Mouse (Mus musculus) retina, adult 2 months (tissue): ENCODE results near the gene Tle6.
"Not testable (repeated sequence)": the region's sequence is repeated elsewhere in the genome, so short reads cannot be mapped to it uniquely, and the experiment has no call there.

Experiments used
- DNase-seq: peaks from one replicate; pipeline ENCODE4 v3.0.0-alpha.2; 2012; ENCODE audit warnings: low read depth, low spot score

Tle6 gene

DNA sequence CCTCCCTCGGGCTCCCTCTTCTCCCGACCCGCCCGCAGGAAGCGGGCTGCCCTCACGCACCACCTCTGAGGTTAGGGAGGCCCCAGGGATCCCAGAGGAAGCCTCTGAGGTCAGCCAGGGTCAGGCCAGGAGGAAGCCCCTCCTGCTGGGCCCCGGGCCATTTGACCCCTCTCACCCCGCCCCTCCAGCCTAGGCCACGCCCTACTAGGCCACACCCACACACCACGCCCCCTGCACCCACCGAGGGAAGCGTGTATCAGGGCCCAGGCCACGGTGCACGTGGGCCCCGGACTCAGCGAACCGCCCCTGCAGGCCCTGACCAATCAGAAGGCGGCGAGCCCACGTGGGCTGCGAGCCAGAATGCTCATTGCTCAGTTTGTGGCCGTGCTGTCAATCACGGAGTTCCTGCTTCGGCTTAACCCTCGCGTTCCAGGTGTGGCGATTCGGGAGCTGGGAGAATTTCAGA, at the start of gene Tle6:
Gene Tle6, minus strand, starts transcription at position 336 of the 466 bp plus-strand sequence.
- DNase-seq = peak; percentile 92

DNA sequence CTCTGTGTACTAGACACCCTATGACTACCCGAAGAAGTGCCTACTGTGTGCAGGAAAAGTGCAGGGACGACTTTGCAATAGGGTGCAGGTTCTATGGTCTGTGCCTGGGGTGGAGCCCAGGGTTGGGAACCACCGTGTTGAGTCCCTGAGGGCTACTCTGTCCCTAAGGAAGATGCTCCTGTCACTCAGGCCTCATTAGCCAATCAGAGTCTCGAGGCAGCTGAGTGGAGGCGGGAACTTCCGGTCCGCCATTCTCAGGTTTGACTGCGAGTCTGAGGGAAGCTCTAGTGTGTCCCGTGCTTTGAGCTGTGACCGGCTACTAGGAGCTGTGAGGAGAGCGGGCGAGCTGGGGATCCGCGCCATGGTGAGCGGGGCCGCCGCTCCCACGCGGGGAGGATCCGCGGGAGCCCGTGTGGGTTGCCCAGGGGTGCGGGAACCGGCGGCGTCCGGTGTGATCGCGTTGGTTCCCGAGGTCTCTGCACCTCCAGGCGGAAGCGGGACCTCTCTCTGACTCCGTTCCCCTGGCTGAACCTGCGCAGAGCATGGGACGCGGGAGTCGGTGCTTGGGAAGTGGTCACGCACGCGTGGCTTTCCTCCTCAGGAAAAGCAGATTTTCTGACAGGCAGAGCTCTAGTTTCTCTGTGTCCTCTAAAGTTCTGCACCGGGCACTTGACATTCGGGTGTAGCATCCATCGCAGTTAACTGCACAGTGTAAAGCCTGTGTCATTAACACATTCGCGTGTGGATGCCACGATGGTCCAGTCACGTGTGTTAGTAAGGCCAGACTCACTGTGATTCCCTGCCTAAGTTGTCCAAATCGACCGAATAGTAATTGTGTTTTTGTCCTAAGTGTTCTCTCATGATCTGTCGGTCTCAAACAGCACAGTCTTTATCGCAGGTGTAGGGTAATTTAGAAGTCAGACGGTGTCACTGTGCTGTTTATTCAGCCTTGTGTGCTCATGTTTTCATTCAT, 48.2 kb upstream of the Tle6 start, which contains the start of gene Gm10778:
Gene Gm10778, plus strand, starts transcription at position 257 of the 973 bp plus-strand sequence.
- peak; percentile 83 for DNase-seq

DNA sequence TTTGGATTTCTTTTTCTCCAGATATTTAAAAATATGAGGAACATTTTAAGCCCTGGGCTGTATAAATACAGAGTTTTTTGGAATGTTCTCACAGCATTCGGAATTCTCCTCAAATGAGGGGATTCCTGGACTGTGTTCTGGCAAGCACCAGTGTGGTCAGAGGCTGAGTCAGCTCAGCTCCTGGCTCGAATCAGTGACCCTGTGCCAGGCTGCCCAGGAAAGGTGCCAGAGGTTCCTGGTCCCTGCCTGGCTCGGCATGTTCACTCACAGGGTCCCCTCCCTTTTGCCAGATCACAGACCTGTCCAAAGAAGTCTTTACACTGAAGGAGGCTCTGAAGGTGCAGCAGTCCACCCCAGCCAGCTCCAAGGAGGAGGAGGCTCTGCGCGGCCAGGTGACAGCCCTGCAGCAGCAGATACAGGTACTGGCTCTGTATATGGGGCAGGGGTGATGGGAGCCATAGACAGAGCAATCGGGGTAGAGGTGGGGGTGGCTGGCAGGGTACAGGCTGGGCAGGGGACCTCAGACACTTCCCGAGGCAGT, 45.2 kb upstream of the Tle6 start:
- no peak for DNase-seq

DNA sequence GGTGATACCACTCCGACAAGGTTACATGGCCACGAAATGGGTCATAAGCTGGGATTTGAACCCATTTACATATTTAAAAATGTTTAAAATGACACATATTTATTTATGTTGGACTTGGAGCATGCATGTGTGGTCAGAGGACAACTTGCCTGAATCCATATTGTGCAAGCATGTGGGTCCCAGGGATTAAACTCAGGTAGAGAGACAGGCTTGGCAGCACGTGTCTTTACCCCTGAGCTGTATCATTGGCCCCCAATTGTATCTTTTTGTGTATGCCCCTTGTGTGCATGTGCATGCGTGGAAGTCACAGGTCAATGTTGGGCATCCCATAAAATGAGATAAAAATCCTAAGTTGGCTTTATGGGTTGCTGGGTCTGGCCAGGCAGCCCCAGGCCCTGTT, 44.5 kb upstream of the Tle6 start:
- DNase-seq = no peak

DNA sequence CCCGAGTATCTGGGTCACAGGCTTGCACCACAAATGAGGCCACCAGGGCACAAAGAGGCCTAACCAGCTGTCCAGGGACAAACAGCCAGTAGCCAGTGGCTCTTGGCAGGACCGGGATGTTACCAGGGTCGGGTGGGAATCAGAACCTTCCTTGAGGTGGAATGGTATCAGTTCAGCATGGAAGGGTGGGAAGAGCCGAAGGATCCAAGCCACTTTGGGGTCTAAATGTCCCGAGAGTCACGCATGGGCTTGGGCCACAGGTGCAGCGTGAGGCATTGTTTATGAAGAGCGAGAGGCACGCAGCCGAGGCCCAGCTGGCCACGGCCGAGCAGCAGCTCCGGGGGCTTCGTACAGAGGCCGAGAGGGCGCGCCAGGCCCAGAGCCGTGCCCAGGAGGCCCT, 43.8 kb upstream of the Tle6 start:
- DNase-seq = no peak

DNA sequence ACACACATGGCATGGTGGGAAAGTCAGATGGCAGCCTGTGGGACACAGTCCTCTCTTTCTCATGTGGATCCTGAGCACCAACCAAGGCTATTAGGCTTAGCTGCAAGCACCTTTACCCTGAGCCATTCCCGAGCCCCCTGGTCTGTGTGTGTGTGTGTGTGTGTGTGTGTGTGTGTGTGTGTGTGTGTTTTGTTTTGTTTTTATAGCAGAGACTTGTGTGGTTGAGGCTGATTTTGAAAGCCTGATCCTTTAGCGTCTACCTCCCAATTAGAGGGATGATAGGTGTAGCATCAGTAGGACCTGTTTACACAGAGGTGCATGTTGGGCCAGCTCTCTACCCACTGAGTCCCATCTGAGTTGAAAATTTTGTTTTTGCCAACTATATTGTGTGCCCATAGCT, 43.3 kb upstream of the Tle6 start:
- no peak for DNase-seq

DNA sequence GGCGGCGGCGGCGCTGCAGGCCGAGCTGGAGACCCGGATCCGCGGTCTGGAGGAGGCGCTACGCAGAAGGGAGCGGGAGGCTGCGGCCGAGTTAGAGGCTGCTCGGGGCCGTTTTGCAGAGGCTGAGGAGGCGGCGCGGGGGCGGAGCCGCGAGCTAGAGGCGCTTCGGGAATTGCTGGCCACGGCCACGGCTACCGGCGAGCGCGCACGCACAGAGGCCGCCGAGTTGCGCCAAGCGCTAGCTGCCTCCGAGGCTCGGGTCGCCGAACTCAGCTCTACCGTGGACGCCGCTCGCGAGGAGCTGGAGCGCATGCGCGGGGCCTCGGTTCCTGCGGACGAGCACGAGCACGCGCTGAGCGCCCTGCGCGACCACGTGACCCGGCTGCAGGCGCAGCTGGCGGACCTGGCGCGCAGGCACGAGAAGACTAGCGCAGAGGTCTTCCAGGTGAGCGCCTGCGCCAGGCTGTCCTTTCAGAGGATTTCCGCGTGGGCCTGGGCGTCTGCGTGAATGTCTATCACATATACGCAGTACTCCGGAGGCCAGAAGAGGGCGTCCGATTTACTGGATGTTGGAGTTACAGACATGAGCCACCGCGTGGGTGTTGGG, 42.7 kb upstream of the Tle6 start:
- DNase-seq = peak; percentile 89

DNA sequence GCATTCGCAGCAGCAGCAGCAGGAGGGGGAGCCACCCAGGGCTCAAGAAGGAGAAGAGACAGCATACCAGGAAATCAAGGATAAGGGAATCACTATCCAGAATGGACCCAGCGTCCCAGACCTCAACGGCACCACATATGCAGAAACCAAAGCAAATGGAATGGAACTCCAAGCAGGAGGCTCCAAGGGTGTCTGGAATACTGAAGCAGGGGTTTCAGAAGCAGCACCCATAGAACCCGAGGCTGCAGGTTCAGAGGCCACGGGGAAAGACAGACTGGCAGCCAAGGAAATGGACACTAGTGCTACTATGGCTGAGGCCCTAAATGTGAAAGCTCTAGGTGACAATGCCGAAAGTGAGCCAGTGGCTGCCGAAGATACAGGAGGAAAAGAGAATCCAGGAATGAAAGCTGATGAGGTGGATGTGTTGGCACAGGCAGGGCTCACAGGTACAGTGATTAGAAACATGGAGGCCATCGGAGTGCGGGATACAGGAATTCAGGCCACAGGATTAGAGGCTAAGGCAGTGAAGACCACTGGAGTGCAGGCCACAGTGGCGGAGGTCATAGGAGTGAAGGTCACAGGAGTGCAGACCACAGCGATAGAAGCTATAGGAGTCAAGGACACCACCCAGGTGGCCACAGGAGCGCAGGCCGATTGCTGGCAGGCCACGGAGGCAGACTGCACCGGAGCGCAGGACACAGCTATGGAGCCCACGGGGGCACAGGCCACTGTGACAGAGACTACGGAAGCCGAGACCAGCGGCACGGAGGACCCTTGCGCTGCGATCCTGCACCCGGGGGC, 42.0 kb upstream of the Tle6 start:
- no peak for DNase-seq

DNA sequence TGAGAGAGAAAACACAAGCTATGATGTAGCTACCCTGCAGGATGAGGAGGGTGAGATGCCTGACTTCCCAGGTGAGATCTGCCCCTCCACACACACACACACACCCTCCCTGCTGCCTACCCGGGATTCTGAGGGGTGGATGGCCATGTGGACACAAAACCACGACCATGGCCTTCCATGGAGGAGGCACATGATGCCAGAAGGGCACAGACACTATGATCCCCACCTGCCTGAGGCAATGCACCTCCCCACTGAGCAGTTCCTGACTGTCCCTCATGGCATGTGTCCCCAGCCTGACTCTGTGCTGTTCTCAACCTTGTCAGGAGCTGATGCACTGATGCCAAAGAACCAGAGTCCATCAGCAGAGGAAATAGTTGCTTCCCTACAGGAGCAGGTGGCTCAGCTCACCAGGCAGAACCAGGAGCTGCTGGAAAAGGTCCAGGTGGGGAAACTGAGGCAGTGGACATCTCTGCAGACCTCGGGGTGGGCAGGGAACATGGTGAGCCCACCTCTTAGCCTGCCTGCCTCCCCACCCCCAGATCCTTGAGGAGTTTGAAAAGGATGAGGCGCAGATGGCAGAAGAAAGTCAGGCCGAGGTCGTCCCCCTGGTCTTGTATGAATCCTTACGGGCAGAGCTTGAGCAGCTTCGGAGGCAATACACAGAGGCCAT, 41.2 kb upstream of the Tle6 start:
- DNase-seq = no peak

DNA sequence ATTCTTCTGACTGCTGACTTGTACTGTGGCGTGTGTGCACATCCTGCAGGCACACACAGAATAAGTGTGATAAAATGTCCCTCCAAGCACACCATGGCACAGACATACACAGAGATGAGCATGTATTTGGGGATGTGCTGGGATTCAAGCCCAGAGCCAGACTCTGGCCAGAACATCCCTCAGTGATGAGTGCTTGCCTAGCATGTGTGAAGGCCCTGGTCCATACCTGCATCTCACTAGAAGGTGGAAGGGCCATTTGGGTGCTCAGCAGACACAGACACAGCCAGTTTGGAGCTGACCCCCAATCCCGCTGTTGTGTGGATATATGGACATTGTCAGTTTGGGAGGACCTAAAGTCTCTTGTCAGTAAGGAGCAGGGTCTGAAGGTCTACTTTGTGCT, 40.7 kb upstream of the Tle6 start:
- no peak for DNase-seq

DNA sequence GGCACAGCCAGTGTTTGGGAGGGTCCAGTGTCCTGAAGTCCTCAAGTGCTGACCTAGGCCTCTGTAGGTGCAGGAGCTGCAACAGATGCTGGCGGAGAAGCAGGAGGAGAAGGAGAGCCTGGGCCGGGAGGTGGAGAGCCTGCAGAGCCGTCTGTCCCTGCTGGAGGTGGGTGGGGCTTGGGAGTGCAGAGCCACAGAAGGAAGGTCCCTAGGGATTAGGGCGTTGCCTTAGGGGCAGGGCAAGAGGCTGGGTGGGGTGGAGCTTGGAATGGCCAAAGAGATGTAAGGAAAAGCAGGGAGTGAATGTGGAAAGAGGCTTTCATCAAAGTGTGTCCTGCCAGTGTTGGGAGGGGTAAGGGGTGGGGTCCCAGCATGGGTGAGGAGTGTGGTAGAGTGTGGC, 40.0 kb upstream of the Tle6 start:
- not testable (repeated sequence) for DNase-seq

DNA sequence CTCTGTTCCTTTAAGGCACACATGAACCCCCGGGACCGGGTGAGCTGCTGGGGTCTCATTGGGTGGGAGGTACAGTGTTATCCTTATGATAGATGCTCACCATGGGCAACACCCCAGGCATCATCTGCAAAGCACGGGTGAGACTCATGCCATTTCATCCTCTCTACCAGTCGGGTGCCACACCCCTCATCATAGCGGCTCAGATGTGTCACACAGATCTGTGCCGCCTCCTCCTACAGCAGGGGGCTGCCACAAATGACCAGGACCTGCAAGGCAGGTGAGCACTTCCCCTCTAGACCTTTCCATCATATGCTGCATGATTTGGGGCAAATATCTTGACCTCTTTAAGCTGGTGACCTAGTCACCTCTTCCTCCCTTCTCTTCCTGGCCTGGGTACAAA, 37.2 kb upstream of the Tle6 start:
- no peak for DNase-seq

DNA sequence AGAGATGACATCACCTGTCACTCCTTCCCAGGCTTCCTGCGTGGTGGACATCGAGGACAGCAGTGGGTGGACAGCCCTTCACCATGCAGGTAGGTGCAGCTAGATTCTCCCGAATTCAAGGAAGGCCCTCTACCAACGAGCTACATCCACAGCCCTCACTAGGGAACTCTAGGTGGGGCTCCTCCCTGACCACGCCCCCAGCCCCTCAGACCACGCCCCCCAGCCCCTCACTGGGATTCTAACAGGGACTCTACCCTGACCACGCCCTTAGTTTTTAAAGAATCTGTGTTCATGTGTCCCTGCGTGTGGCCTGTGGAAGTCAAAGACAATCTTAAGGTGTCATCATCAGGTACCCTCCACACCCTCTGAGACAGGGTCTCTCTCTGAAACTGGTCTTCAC, 35.5 kb upstream of the Tle6 start:
- DNase-seq = no peak

DNA sequence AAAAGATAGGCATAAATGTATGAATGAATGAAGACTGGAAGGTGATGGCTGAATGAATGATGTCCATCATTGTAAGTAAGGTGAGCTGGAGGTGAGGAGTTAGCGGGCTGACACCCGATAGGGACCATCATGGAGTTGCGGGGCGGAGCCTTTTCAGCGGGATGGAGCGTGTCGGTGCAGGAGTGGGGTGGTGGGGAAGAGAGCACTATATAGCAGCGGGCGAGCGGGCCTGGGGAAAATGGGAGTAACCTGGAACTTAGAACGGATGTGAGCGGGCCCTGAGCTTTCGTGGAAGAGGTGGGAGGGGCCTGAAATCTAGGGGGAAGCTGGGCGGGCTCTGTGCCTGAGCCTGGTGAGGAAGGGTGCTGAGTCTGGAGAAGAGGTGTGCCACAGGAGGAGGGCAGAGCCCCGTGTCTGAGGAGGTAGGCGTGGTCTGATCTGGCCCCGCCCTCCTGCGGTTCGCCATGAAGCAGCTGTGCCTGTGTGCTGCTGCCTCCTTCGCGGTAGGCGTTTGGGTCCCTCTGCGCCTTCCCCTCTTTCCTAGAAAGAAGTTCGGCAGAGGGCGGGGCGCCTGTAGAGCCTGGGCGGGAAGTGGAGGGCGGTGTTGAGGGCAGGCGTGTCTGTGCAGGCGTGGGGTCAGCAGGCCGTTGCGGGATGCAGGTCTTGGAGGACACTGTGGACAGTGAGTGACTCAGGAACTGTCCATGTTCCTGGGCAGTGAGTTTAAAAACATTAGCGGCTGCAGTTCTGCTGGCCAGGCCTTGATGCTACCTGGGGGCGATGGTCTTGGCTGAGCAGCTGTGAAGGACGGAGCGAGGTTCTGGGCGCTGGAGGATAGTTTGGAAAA, 32.6 kb upstream of the Tle6 start:
- peak; percentile 63 for DNase-seq

DNA sequence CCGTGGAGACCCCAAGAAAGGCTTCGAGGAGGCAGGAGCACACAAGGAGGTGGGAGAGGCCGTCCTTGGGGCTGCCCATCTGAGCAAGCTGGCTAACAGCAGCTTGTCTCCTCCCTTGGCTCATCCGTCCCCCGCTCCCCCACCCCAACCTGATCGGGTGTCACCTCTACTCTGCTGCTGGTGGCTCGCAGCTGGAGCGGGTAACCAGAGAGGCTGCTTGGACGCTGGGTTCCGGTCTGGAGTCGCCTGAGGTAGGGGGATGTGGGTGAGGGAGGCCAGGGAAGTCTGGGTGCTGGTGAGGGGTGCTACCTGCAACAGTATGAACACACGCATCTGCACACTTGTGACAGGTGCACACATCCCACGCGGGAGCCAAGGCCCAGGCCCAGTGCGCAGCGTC, 27.5 kb upstream of the Tle6 start, which contains the start of gene Ankrd24:
Gene Ankrd24, plus strand, starts transcription at position 151 of the 400 bp plus-strand sequence.
- DNase-seq = no peak

DNA sequence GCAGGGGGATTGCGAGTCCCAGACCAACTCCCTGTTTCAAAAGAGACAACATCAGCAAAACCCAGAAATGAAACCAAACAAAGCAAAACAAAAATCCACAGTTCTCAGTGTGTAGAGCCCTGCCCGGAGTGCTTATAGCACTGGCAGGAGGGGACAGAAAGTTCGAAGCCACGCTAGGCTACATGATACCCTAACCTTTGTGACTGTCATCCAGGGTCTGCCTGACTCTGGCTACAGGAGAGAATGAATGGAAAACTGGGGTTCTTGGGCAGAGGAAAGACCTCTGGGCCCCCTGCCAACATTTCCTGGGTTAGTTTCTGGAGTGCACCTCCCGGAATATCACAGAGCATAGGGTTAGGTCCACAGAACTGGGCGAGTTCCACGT, 27.0 kb upstream of the Tle6 start:
- no peak for DNase-seq

DNA sequence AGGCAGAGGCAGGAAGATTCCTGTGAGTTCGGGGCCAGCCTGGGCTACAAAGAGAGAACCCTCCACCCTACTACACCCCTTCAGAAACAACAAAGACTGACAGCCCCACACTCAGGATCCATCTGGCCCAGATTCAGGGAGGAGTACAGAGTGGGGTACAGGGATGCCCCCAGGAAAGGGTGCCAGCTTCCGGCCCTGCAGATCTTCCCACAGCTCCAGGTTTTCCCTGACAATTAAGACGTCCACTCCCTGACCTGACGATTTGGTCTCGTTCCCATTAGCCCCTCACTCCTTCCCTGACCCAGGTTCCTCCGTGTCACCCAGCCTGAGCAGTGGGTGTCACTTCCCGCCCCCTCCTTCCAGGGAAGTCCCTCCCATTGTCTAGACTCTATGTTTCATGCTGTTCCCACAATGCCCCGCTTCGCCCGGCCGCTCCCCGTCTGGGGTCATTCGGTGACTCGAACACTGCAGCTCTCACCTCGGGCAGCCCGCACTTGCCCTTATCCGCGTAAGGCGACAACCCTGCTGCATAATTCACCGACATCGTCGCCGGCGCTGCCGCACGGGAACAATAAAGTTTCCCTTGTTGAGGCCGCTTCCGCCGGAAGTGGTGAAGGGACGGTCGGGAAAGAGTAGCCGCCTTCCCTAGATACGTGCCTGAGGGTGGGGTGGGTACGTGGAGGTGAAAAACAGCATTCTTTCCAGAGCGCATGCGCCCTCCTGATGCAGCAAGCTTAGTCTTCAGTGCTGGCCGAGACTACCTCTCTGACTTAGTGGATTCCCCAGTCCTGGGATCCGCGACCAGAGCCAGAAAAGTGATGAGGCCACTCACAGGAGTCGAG, 26.3 kb upstream of the Tle6 start, which contains the start of gene Sirt6:
Gene Sirt6, minus strand, starts transcription at position 804 of the 842 bp plus-strand sequence.
- peak; percentile 94 for DNase-seq

DNA sequence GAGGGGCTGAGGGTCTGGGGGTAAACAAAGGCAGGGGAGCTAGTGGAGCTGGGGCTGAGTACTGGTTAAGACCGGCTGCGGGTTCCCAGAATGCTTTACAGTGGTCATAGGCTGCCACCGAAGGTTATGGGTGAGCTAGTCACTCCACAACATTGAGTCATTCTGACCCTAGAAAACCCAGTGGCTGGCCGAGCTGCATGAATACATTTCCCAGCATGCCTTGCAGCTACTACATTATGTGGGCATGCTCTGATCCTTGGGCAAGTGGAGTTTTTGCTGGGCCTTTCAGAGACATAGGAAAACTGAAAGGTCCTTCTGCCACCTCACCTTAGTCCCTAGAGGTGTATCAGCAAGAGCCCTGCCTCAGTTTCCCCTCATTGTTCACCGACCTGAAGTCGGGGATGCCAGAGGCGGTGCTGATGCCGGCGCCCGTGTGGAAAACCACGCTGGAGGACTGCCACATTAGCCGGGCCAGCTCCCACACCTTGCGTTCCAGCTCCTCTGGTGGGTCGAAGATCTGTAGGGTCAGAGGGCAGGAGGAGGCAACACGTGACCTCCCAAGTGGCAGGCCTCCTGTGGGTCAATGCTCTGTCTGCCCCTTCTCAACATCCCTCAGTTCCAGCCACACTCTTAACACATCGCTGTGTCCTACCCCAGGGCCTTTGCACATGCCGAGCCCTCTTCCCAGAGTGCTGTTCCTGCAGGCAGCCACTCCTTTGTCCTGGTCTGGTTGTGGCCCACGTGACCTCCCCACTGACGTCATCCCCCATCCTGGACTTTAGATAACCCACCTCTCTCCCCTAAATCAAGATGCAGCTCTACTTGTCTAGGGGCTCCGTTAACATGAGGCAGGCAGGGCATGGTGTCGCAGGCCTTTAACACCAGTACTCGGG, 25.5 kb upstream of the Tle6 start:
- DNase-seq = no peak
